ENCODE assay signal across 15 mouse cellular contexts in genomic region chr1:90475060-90475813, GRCm38 (mm10).
A peak's percentile ranks its signal among the peaks of the same experiment; 100 is the strongest.
DNase-seq lines count a peak whose midpoint lies in the region; ATAC-seq and TF ChIP-seq lines count a peak whose summit lies in the region.
"Had no signal": no experiment of that assay in that cellular context is flagged by ENCODE, and none has a peak within 500 bp of the region (broad histone marks: within the 10 kb centered on the region; RNA-seq: fewer than 3 reads in every experiment).

No protein-coding gene starts in this region.

- no peak overlapping the region for H3K4me3 ChIP-seq in embryonic facial prominence, embryonic 11.5 days (ENCODE audit: low read depth, low read length)
- H3K4me3 ChIP-seq in forebrain, postnatal 0 days (ENCODE audit: low read depth, low read length), result no peak overlapping the region
- no peak overlapping the region for H3K4me3 ChIP-seq in midbrain, embryonic 10.5 days
- H3K4me3 ChIP-seq in neural tube, embryonic 13.5 days, result no peak overlapping the region
- no peak overlapping the region for H3K4me3 ChIP-seq in heart, embryonic 12.5 days
- H3K4me3 ChIP-seq: erythroblast, embryonic 14.5 days had no signal

- no peaks in the 10 kb centered on the region; the same call in none of the 2 replicates for H3K4me1 ChIP-seq in embryonic facial prominence, embryonic 11.5 days (ENCODE audit: control insufficient read depth, insufficient read depth, low read length)
- peaks cover 7% of the 10 kb centered on the region for H3K4me1 ChIP-seq in forebrain, postnatal 0 days (ENCODE audit: insufficient read depth)
- peaks cover 69% of the 10 kb centered on the region for H3K4me1 ChIP-seq in midbrain, embryonic 10.5 days
- peaks cover 52% of the 10 kb centered on the region for H3K4me1 ChIP-seq in neural tube, embryonic 13.5 days (replicated peaks)
- 0 out of 2 replicates have a peak, but pooled peaks cover 7% of the 10 kb centered on the region for H3K4me1 ChIP-seq in heart, embryonic 12.5 days (replicated peaks)

- H3K9ac ChIP-seq in embryonic facial prominence, embryonic 11.5 days (replicated peaks; ENCODE audit: low read length), result no peak overlapping the region
- no peak overlapping the region for H3K9ac ChIP-seq in forebrain, postnatal 0 days
- H3K9ac ChIP-seq in neural tube, embryonic 13.5 days, result 0 out of 2 replicates have a peak overlapping the region, but pooled peaks have one; percentile 9
- H3K9ac ChIP-seq in heart, embryonic 12.5 days, result no peak overlapping the region
- H3K9ac ChIP-seq: lung, embryonic 14.5 days had no signal

- no peaks in the 10 kb centered on the region for H3K36me3 ChIP-seq in embryonic facial prominence, embryonic 11.5 days (replicated peaks; ENCODE audit: control insufficient read depth, insufficient read depth, low read depth, low read length)
- H3K36me3 ChIP-seq in forebrain, postnatal 0 days (ENCODE audit: insufficient read depth), result no peaks in the 10 kb centered on the region
- H3K36me3 ChIP-seq in midbrain, embryonic 10.5 days, result no peaks in the 10 kb centered on the region
- H3K36me3 ChIP-seq in neural tube, embryonic 13.5 days, result no peaks in the 10 kb centered on the region
- no peaks in the 10 kb centered on the region for H3K36me3 ChIP-seq in heart, embryonic 12.5 days

- no peak for DNase-seq in embryonic facial prominence, embryonic 11.5 days (ENCODE audit: low spot score)
- DNase-seq in forebrain, postnatal 0 days, result peak; percentile 18
- DNase-seq in midbrain, embryonic 10.5 days (ENCODE audit: low spot score), result peak; percentile 69
- no peak for DNase-seq in cerebellum, adult 11-12 months
- DNase-seq in adrenal gland, adult 2 months, result no peak
- DNase-seq: cerebellum, adult 9-11 months; gastrocnemius, postnatal 14 days; layer of hippocampus, postnatal 36 days; lung, embryonic 14.5 days; right cerebral cortex, postnatal 25 days; thymus, postnatal 14 days had no signal

- no peak for ATAC-seq in embryonic facial prominence, embryonic 11.5 days (replicated peaks; ENCODE audit: insufficient number of reproducible peaks, low FRiP score, low TSS enrichment, low read depth)
- ATAC-seq in forebrain, postnatal 0 days, result peak; percentile 81
- peak; percentile 79 for ATAC-seq in neural tube, embryonic 13.5 days (ENCODE audit: low read depth)
- no peak for ATAC-seq in heart, embryonic 12.5 days (ENCODE audit: insufficient number of reproducible peaks, low FRiP score)

- no peaks in the 10 kb centered on the region for H3K27me3 ChIP-seq in embryonic facial prominence, embryonic 11.5 days (ENCODE audit: control insufficient read depth, insufficient read depth, low read length)
- H3K27me3 ChIP-seq in forebrain, postnatal 0 days (ENCODE audit: insufficient read depth, low read length), result no peaks in the 10 kb centered on the region
- no peaks in the 10 kb centered on the region for H3K27me3 ChIP-seq in midbrain, embryonic 10.5 days (ENCODE audit: low read depth, poor library complexity, severe bottlenecking)
- 0 out of 2 replicates have a peak, but pooled peaks cover 4% of the 10 kb centered on the region for H3K27me3 ChIP-seq in neural tube, embryonic 13.5 days
- no peaks in the 10 kb centered on the region; the same call in 1 of the 2 replicates for H3K27me3 ChIP-seq in heart, embryonic 12.5 days (replicated peaks)

- WGBS in embryonic facial prominence, embryonic 11.5 days, result 73% methylated on average over 10 of the region's 10 CpGs
- WGBS in forebrain, postnatal 0 days, result 37% methylated on average over 10 of the region's 10 CpGs
- WGBS in midbrain, embryonic 10.5 days, result 44% methylated on average over 10 of the region's 10 CpGs
- 27% methylated on average over 10 of the region's 10 CpGs for WGBS in neural tube, embryonic 13.5 days
- WGBS in heart, embryonic 12.5 days, result 79% methylated on average over 10 of the region's 10 CpGs

- H3K27ac ChIP-seq in embryonic facial prominence, embryonic 11.5 days (replicated peaks; ENCODE audit: low read depth, low read length), result peak overlapping the region; percentile 35; the same call in 1 of the 2 replicates
- H3K27ac ChIP-seq in forebrain, postnatal 0 days (ENCODE audit: low read depth, low read length), result peak overlapping the region; percentile 29; the same call in 1 of the 2 replicates
- H3K27ac ChIP-seq in midbrain, embryonic 10.5 days (replicated peaks), result peak overlapping the region; percentile 89
- peak overlapping the region; percentile 71 for H3K27ac ChIP-seq in neural tube, embryonic 13.5 days (replicated peaks)
- no peak overlapping the region for H3K27ac ChIP-seq in heart, embryonic 12.5 days (ENCODE audit: poor library complexity, severe bottlenecking)
- H3K27ac ChIP-seq: kidney, postnatal 0 days had no signal

- H3K4me2 ChIP-seq in embryonic facial prominence, embryonic 11.5 days (ENCODE audit: low read depth, low read length), result no peak overlapping the region
- no peak overlapping the region for H3K4me2 ChIP-seq in forebrain, postnatal 0 days (ENCODE audit: low read depth)
- no peak overlapping the region for H3K4me2 ChIP-seq in neural tube, embryonic 13.5 days
- H3K4me2 ChIP-seq in heart, embryonic 12.5 days, result no peak overlapping the region
- H3K4me2 ChIP-seq: lung, embryonic 14.5 days had no signal

- no peak for TF ChIP-seq CTCF in forebrain, postnatal 0 days (IDR thresholded peaks at IDR 0.05; ENCODE audit: low read depth)

- H3K9me3 ChIP-seq in embryonic facial prominence, embryonic 11.5 days (replicated peaks; ENCODE audit: control insufficient read depth, low read length), result no peaks in the 10 kb centered on the region; the same call in 1 of the 2 replicates
- no peaks in the 10 kb centered on the region for H3K9me3 ChIP-seq in forebrain, postnatal 0 days (ENCODE audit: low read length)
- peaks cover 4% of the 10 kb centered on the region; the same call in 1 of the 2 replicates for H3K9me3 ChIP-seq in midbrain, embryonic 10.5 days (replicated peaks)
- H3K9me3 ChIP-seq in neural tube, embryonic 13.5 days, result no peaks in the 10 kb centered on the region
- H3K9me3 ChIP-seq in heart, embryonic 12.5 days (replicated peaks), result peaks cover 4% of the 10 kb centered on the region; the same call in 1 of the 2 replicates

Comparison
In these comparisons a context has a peak if more than half of its experiments do, and no peak if none do; other contexts are left out.
1. ATAC-seq: peak in forebrain, postnatal 0 days (single experiment) and neural tube, embryonic 13.5 days (single experiment); none in embryonic facial prominence, embryonic 11.5 days (single experiment) and heart, embryonic 12.5 days (single experiment).
2. DNase-seq: peak in forebrain, postnatal 0 days (single experiment) and midbrain, embryonic 10.5 days (single experiment); none in embryonic facial prominence, embryonic 11.5 days (single experiment), cerebellum, adult 11-12 months (single experiment) and adrenal gland, adult 2 months (single experiment).